Mouse (Mus musculus): Measurements from ENCODE around the gene Atoh8. TPM values are rescaled to one million over a fixed set of nuclear protein-coding genes. Genes with fewer than 3 reads are reported as not detected.

Atoh8 gene
- total and polyA plus RNA-seq, 3 experiments = 11.0 to 13.5 (median 12.7) TPM

DNA sequence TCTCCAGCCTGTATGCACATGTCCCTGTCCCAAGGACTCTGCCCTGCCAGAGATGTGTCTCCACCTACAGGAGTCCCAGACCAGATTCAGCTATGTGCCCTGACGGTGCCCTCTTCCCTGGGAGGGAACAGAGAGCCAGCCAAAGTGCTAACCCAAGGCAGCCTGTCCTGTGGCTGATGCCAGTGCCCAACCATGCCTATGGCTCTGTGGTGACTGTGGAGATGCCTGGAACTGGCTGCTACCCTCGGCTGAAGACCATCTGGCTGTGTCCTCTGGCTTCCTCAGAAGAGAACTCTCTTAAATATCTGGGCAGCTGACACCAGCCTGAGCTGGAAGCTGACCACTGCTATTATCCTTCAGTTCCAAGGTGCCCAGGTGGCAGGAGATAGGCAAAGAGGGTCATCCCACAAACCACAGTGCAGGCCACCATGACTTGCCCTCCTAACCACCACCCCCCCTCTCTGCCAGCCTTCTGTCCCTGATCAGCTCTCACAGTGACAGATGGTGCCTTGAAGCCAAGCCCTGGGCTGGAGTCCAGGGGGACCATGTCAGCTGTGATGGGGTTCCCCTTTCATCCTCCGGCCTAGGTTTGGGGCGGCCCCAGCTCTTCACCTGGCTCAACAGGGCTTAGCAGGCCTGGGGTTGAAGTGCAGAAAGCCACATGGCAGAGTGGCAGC, 18.7 kb upstream of the Atoh8 start:
- H3K4me1 ChIP-seq (ENCODE audit: control insufficient read depth, insufficient read depth, low read length) = peaks cover 3% of the 10 kb centered on the region; the same call in 1 of the 2 replicates
- no peak overlapping the region for H3K4me3 ChIP-seq
- H3K36me3 ChIP-seq (ENCODE audit: control insufficient read depth, insufficient read depth, low read length) = no peaks in the 10 kb centered on the region
- peak overlapping the region; percentile 75 for H3K27ac ChIP-seq
- no peaks in the 10 kb centered on the region for H3K79me2 ChIP-seq (replicated peaks; ENCODE audit: control insufficient read depth, insufficient read depth, low read length)
- no peaks in the 10 kb centered on the region for H3K27me3 ChIP-seq (ENCODE audit: control insufficient read depth, insufficient read depth, low read length)
- intact Hi-C loops (cut with DNase I) = no loop called here
- no peak overlapping the region for H3K9ac ChIP-seq (ENCODE audit: low read depth, low read length)
- peak; percentile 51 to 72 for DNase-seq
- 49% methylated on average over 4 of the region's 4 CpGs for WGBS
- TF ChIP-seq POLR2A (IDR thresholded peaks at IDR 0.05; ENCODE audit: insufficient read depth, low read depth, low read length) = no peak
- peak; percentile 44; the same call in 1 of the 2 replicates for TF ChIP-seq EP300 (IDR thresholded peaks at IDR 0.05; ENCODE audit: insufficient read depth, low read depth, low read length)
- TF ChIP-seq CTCF (IDR thresholded peaks at IDR 0.05) = 0 out of 2 replicates have a peak, but pooled peaks have one; percentile 23

DNA sequence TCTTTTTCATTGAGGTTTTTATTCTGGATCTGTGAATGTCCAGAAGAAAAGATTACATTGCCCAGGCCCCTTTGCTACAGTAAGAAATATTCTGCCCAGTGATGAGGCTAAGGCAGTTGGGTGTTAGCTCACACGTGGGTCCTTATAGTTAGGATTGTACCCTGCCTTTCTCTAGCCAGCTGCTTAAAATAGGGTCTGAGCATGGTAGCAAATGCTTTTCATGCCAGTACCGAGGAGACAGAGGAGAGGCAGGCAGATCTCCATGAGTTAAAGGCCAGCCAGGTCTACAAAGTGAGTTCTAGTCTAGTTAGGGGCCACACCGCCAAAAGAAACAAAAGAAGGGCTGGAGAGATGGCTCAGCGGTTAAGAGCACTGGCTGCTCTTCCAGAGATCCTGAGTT, 17.8 kb upstream of the Atoh8 start:
- TF ChIP-seq CTCF (IDR thresholded peaks at IDR 0.05) (no peak), EP300 (IDR thresholded peaks at IDR 0.05; ENCODE audit: insufficient read depth, low read depth, low read length) (no peak), POLR2A (IDR thresholded peaks at IDR 0.05; ENCODE audit: insufficient read depth, low read depth, low read length) (no peak)
- Histone ChIP-seq H3K27me3 (ENCODE audit: control insufficient read depth, insufficient read depth, low read length) (no peaks in the 10 kb centered on the region), H3K79me2 (replicated peaks; ENCODE audit: control insufficient read depth, insufficient read depth, low read length) (no peaks in the 10 kb centered on the region), H3K36me3 (ENCODE audit: control insufficient read depth, insufficient read depth, low read length) (no peaks in the 10 kb centered on the region), H3K4me1 (ENCODE audit: control insufficient read depth, insufficient read depth, low read length) (peaks cover 3% of the 10 kb centered on the region; the same call in 1 of the 2 replicates), H3K4me3 (no peak overlapping the region), H3K27ac (peak overlapping the region; percentile 75), H3K9ac (ENCODE audit: low read depth, low read length) (no peak overlapping the region)
- intact Hi-C loops (cut with DNase I) = no loop called here
- WGBS = 48% methylated on average over 4 of the region's 4 CpGs
- no peak for DNase-seq

DNA sequence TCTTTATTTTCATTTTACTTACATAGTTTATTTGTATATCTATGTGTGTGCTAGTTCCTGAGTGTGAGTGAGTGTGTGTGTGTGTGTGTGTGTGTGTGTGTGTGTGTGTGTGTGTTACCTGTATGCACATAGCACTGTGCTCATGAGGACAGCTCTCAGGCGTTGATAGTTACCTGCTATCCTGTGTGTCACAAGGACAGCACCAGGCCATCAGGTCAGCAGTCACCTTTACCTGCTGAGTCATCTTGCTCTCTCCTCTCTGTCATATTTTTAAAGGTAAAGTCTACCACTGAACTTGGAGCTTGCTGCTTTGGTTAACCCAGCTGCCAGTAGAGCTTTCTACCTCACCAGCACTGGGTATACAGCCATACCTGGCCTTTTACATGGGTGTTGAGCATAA, 17.1 kb upstream of the Atoh8 start:
- H3K4me1 ChIP-seq (ENCODE audit: control insufficient read depth, insufficient read depth, low read length) = peaks cover 3% of the 10 kb centered on the region; the same call in 1 of the 2 replicates
- H3K9ac ChIP-seq (ENCODE audit: low read depth, low read length) = no peak overlapping the region
- no peaks in the 10 kb centered on the region for H3K27me3 ChIP-seq (ENCODE audit: control insufficient read depth, insufficient read depth, low read length)
- H3K4me3 ChIP-seq = no peak overlapping the region
- H3K79me2 ChIP-seq (replicated peaks; ENCODE audit: control insufficient read depth, insufficient read depth, low read length) = no peaks in the 10 kb centered on the region
- DNase-seq = no peak
- no peaks in the 10 kb centered on the region for H3K36me3 ChIP-seq (ENCODE audit: control insufficient read depth, insufficient read depth, low read length)
- 90% methylated on average over 1 of the region's 1 CpGs for WGBS
- intact Hi-C loops (cut with DNase I) = no loop called here
- H3K27ac ChIP-seq = peak overlapping the region; percentile 75; the same call in 1 of the 2 replicates
- TF ChIP-seq EP300 (IDR thresholded peaks at IDR 0.05; ENCODE audit: insufficient read depth, low read depth, low read length) (no peak), CTCF (IDR thresholded peaks at IDR 0.05) (no peak), POLR2A (IDR thresholded peaks at IDR 0.05; ENCODE audit: insufficient read depth, low read depth, low read length) (no peak)

DNA sequence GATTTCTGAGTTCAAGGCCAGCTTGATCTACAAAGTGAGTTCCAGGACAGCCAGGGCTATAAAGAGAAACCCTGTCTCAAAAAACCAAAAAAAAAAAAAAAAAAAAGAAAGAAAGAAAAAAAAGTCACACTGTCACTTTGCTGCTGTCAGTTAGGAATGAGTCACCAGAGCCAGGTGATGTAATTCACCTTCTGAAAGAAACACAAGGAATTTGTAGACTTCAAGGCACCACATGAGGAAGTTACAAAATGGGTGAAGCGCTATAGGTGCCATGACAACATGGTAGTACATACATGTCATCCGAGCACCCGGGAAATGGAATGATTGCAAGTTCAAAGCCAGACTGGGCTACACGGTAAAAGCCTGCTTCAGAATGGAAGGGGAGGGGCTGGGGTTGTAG, 14.6 kb upstream of the Atoh8 start:
- WGBS = 93% methylated on average over 4 of the region's 4 CpGs
- Histone ChIP-seq H3K27ac (no peak overlapping the region), H3K36me3 (ENCODE audit: control insufficient read depth, insufficient read depth, low read length) (no peaks in the 10 kb centered on the region), H3K9ac (ENCODE audit: low read depth, low read length) (no peak overlapping the region), H3K79me2 (replicated peaks; ENCODE audit: control insufficient read depth, insufficient read depth, low read length) (no peaks in the 10 kb centered on the region), H3K27me3 (ENCODE audit: control insufficient read depth, insufficient read depth, low read length) (no peaks in the 10 kb centered on the region), H3K4me3 (no peak overlapping the region), H3K4me1 (ENCODE audit: control insufficient read depth, insufficient read depth, low read length) (peaks cover 11% of the 10 kb centered on the region)
- DNase-seq = no peak
- no peak for TF ChIP-seq EP300 (IDR thresholded peaks at IDR 0.05; ENCODE audit: insufficient read depth, low read depth, low read length)
- TF ChIP-seq POLR2A (IDR thresholded peaks at IDR 0.05; ENCODE audit: insufficient read depth, low read depth, low read length) = no peak
- TF ChIP-seq CTCF (IDR thresholded peaks at IDR 0.05) = no peak
- intact Hi-C loops (cut with DNase I) = no loop called here

DNA sequence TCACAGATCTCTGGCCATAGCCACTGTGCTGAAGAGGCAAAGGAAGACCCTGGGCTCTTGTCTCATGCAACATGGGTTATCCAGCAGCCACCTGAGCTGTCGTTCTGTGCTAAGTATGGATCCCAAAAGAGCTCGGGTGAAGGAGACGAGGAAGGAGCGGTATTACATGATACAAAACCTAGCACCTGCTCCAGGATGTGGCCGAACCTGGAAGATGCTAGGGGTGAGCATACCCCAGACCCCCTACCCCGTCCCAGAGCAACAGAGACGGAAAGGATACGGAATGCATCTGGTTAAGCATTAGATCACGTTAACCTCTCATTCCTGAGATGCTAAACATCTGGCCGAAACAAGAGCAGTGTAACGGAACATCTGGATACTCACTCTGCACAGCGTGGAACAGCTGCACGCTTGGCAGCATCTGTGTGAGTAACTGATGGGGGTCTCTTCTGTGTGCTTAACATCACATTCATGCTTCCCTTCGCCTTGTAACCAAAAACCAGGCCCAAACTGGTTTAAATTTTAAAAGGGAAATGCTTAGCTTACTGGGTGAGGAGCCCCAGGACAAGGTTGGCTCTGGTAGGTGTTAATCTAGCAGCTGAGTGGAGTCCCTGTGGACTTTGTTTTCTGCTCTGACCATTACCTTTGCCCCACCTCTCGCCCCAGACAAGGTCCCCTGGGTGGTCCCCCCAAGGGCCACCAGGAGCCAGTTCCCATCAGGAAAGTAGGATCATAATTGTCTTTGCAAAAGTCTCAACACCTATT, 13.0 kb upstream of the Atoh8 start:
- DNase-seq = no peak
- TF ChIP-seq EP300 (IDR thresholded peaks at IDR 0.05; ENCODE audit: insufficient read depth, low read depth, low read length) (no peak), CTCF (IDR thresholded peaks at IDR 0.05) (no peak), POLR2A (IDR thresholded peaks at IDR 0.05; ENCODE audit: insufficient read depth, low read depth, low read length) (no peak)
- Histone ChIP-seq H3K36me3 (ENCODE audit: control insufficient read depth, insufficient read depth, low read length) (no peaks in the 10 kb centered on the region), H3K79me2 (replicated peaks; ENCODE audit: control insufficient read depth, insufficient read depth, low read length) (no peaks in the 10 kb centered on the region), H3K4me3 (no peak overlapping the region), H3K27me3 (ENCODE audit: control insufficient read depth, insufficient read depth, low read length) (no peaks in the 10 kb centered on the region), H3K4me1 (ENCODE audit: control insufficient read depth, insufficient read depth, low read length) (peaks cover 17% of the 10 kb centered on the region), H3K27ac (no peak overlapping the region), H3K9ac (ENCODE audit: low read depth, low read length) (no peak overlapping the region)
- whole genome bisulfite sequencing = 79% methylated on average over 15 of the region's 15 CpGs
- intact Hi-C loops (cut with DNase I) = no loop called here

DNA sequence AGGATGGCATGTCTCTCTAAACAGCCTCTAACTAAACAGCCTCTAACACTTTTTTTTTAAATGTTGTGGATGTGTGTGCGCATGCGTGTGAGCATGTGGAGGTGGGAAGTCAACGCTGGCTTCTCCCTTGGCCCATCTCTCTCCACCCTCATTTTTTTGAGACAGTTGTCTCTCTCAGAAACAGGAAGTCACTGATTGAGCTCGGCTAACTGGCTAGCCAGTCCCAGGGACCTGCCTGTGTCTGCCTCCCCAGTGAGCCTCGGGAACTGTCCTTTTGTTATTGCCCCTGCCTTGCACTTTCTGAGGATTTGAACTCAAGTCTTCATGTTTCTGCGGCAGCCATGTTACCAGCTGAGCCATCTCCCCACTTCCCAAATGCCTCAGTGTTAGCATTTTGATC, 10.9 kb upstream of the Atoh8 start:
- no peak overlapping the region for H3K4me3 ChIP-seq
- peaks cover 17% of the 10 kb centered on the region for H3K4me1 ChIP-seq (ENCODE audit: control insufficient read depth, insufficient read depth, low read length)
- 65% methylated on average over 6 of the region's 6 CpGs for WGBS

More for the DNA sequence above, 10.9 kb upstream of the Atoh8 start:
- Histone ChIP-seq H3K79me2 (replicated peaks; ENCODE audit: control insufficient read depth, insufficient read depth, low read length) (no peaks in the 10 kb centered on the region), H3K36me3 (ENCODE audit: control insufficient read depth, insufficient read depth, low read length) (no peaks in the 10 kb centered on the region), H3K27me3 (ENCODE audit: control insufficient read depth, insufficient read depth, low read length) (no peaks in the 10 kb centered on the region), H3K9ac (ENCODE audit: low read depth, low read length) (no peak overlapping the region), H3K27ac (no peak overlapping the region; the same call in 1 of the 2 replicates)
- intact Hi-C loops (cut with DNase I) = no loop called here
- no peak for TF ChIP-seq CTCF (IDR thresholded peaks at IDR 0.05)
- TF ChIP-seq EP300 (IDR thresholded peaks at IDR 0.05; ENCODE audit: insufficient read depth, low read depth, low read length) = no peak
- no peak for DNase-seq
